Mouse (Mus musculus): ENCODE measurements around the gene Rpusd3. TPM values are rescaled to one million over a fixed set of nuclear protein-coding genes. Genes with fewer than 3 reads are reported as not detected.

Rpusd3 gene
- total RNA-seq, 2 experiments from 2014 or later: 31.1 to 32.4 TPM

- no peak for DNase-seq
Measured at GRCm38 (mm10) chr6:113385160-113385714, 33.9 kb downstream of the Rpusd3 start.

GRCm38 (mm10) chr6:113384351-113384927 lies 34.7 kb downstream of the Rpusd3 start:
- no peak for DNase-seq

GRCm38 (mm10) chr6:113380480-113380879 lies 38.7 kb downstream of the Rpusd3 start:
- DNase-seq: no peak

- DNase-seq: no peak
Measured at GRCm38 (mm10) chr6:113379246-113379645, 39.9 kb downstream of the Rpusd3 start.

GRCm38 (mm10) chr6:113377496-113378385 lies 41.4 kb downstream of the Rpusd3 start, which contains the start of the genes Tada3 and Arpc4:
Gene Tada3 (minus strand): TSS chr6:113377883.
Gene Arpc4 (plus strand): TSS chr6:113378115.
- DNase-seq: peak; percentile 89 to 90

- DNase-seq: no peak
Measured at GRCm38 (mm10) chr6:113377172-113377495, 42.0 kb downstream of the Rpusd3 start.

- DNase-seq: no peak
Measured at GRCm38 (mm10) chr6:113373491-113373890, 45.6 kb downstream of the Rpusd3 start.

GRCm38 (mm10) chr6:113370194-113370929 lies 48.8 kb downstream of the Rpusd3 start:
- no peak for DNase-seq

- no peak for DNase-seq
Measured at GRCm38 (mm10) chr6:113368577-113368976, 50.6 kb downstream of the Rpusd3 start.

- no peak for DNase-seq
Measured at GRCm38 (mm10) chr6:113368124-113368523, 51.0 kb downstream of the Rpusd3 start.

- no peak for DNase-seq
Measured at GRCm38 (mm10) chr6:113367574-113367973, 51.6 kb downstream of the Rpusd3 start.

- no peak for DNase-seq
Measured at GRCm38 (mm10) chr6:113366639-113367038, 52.5 kb downstream of the Rpusd3 start.

Small RNA genes lying within 50 kb of the gene (microRNA-seq; reads per million reads assigned to microRNA genes)
- 0 reads per million in 2 experiments for gene Gm24387

Other genes starting within 250 kb of the Rpusd3 start
- gene Lhfpl4, start 224.0 kb downstream of the Rpusd3 start, total RNA-seq (2021): 10 to 100 TPM; 75.6 to 78.2 TPM
- gene Mtmr14, start 181.5 kb downstream of the Rpusd3 start, total RNA-seq (2021): 10 to 100 TPM; 12.6 to 14.5 TPM
- gene Cpne9, start 137.0 kb downstream of the Rpusd3 start, total RNA-seq (2021): 10 to 100 TPM; 17.6 to 22.7 TPM
- 10 to 100 TPM; 36.3 to 39.4 TPM for gene Brpf1, start 112.2 kb downstream of the Rpusd3 start, total RNA-seq (2021)
- gene Ogg1, start 92.4 kb downstream of the Rpusd3 start, total RNA-seq (2021): 1 to 10 TPM; 8.3 to 9.5 TPM
- 10 to 100 TPM; 48.6 to 50.1 TPM for gene Camk1, start 75.4 kb downstream of the Rpusd3 start, total RNA-seq (2021)
- 10 to 100 TPM; 53.4 to 56.1 TPM for gene Tada3, start 41.5 kb downstream of the Rpusd3 start, total RNA-seq (2021)
- 100 to 1,000 TPM; 296 to 329 TPM for gene Arpc4, start 41.2 kb downstream of the Rpusd3 start, total RNA-seq (2021)
- 10 to 100 TPM; 17.8 to 19.3 TPM for gene Ttll3, start 30.1 kb downstream of the Rpusd3 start, total RNA-seq (2021)
- not detected for gene Cidec, start 16.4 kb upstream of the Rpusd3 start, total RNA-seq (2021)
- gene Jagn1, start 23.2 kb upstream of the Rpusd3 start, total RNA-seq (2021): 10 to 100 TPM; 43.4 to 50.6 TPM
- gene Il17re, start 39.1 kb upstream of the Rpusd3 start, total RNA-seq (2021): under 1 TPM; 0.25 to 0.27 TPM
- 1 to 10 TPM; 6.4 to 9.7 TPM for gene Il17rc, start 52.1 kb upstream of the Rpusd3 start, total RNA-seq (2021)
- gene Creld1, start 64.0 kb upstream of the Rpusd3 start, total RNA-seq (2021): 100 to 1,000 TPM; 122 to 133 TPM
- 10 to 100 TPM; 52.8 to 54.1 TPM for gene Prrt3, start 82.6 kb upstream of the Rpusd3 start, total RNA-seq (2021)
- gene Emc3, start 112.3 kb upstream of the Rpusd3 start, total RNA-seq (2021): 10 to 100 TPM; 75.1 to 82.0 TPM
- 1 to 10 TPM; 1.9 to 2.5 TPM for gene Fancd2, start 112.3 kb upstream of the Rpusd3 start, total RNA-seq (2021)
- gene Fancd2os, start 181.4 kb upstream of the Rpusd3 start, total RNA-seq (2021): under 1 TPM; 0.28 to 0.50 TPM
- gene Brk1, start 185.4 kb upstream of the Rpusd3 start, total RNA-seq (2021): 100 to 1,000 TPM; 224 to 232 TPM
- gene Vhl, start 204.6 kb upstream of the Rpusd3 start, total RNA-seq (2021): 10 to 100 TPM; 50.8 to 50.9 TPM
- 10 to 100 TPM; 15.3 to 24.8 TPM for gene Irak2, start 219.1 kb upstream of the Rpusd3 start, total RNA-seq (2021)

Data from layer of hippocampus, postnatal 36 days (tissue).